Mouse (Mus musculus): ENCODE results near the gene Sectm1b. TPM values are rescaled to one million over a fixed set of nuclear protein-coding genes. Genes with fewer than 3 reads are reported as not detected.
A peak's percentile ranks its signal among the peaks of the same experiment; 100 is the strongest.

The Sectm1b gene
- polyA plus RNA-seq, 1 experiment from 2014 or later: not detected

DNA sequence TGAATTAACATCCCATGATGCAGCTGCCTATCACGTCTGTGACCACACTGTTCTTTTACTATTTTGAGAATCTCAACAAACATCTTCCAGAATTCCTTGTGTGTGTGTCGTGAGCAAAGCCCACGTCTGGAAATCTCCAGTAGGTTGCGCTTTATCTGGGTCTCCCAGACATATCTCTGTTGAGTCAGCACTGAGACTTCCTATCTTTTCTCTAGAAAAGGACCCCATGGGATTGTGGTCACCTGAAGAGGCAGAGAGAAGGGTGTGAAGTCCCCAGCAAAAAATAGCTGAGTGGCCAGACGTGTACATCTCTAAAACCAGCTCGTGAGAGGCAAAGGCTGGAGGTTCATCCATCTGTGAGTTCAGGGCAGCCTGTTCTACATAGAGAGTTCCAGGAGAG lies 39.2 kb downstream of the Sectm1b start:
- no peak overlapping the region for H3K9ac ChIP-seq (replicated peaks; ENCODE audit: low read depth, low read length)
- WGBS: 76% methylated on average over 6 of the region's 6 CpGs
- no peaks in the 10 kb centered on the region for H3K4me1 ChIP-seq (ENCODE audit: control insufficient read depth, insufficient read depth, low read length)
- no peaks in the 10 kb centered on the region for H3K36me3 ChIP-seq (ENCODE audit: control insufficient read depth, insufficient read depth, low read length)
- H3K27me3 ChIP-seq (ENCODE audit: control insufficient read depth, insufficient read depth, low read length): no peaks in the 10 kb centered on the region
- no peak overlapping the region for H3K4me3 ChIP-seq (ENCODE audit: low read depth, low read length)
- H3K9me3 ChIP-seq (ENCODE audit: control insufficient read depth, low read length): no peaks in the 10 kb centered on the region
- H3K27ac ChIP-seq (ENCODE audit: low read depth, low read length): no peak overlapping the region
- no peak overlapping the region for H3K4me2 ChIP-seq (ENCODE audit: low read depth, low read length)
- no peak for ATAC-seq (ENCODE audit: low read depth)

DNA sequence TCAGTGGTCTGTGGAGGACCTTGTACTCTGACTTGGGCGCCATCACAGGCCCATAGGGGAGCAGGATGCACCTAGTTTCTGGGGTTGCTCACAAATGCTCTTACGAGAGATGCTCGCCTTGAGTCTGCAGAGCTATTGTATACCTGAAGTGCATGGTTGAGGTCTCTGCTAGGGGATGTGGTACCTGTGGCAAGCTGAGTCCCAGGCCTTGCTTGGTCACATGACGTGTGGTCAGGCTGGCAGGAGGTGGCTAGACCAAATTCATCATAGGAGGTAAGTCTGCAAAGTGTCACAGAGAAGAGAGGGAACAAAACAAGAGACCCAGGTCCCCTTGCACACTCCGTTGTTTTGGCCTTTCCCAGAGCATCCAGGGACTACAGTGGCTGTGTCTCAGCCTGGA lies 43.9 kb downstream of the Sectm1b start:
- Histone ChIP-seq H3K9me3 (ENCODE audit: control insufficient read depth, low read length) (no peaks in the 10 kb centered on the region), H3K27me3 (ENCODE audit: control insufficient read depth, insufficient read depth, low read length) (no peaks in the 10 kb centered on the region), H3K9ac (replicated peaks; ENCODE audit: low read depth, low read length) (no peak overlapping the region), H3K4me1 (ENCODE audit: control insufficient read depth, insufficient read depth, low read length) (no peaks in the 10 kb centered on the region), H3K27ac (ENCODE audit: low read depth, low read length) (no peak overlapping the region), H3K36me3 (ENCODE audit: control insufficient read depth, insufficient read depth, low read length) (no peaks in the 10 kb centered on the region), H3K4me3 (ENCODE audit: low read depth, low read length) (no peak overlapping the region), H3K4me2 (ENCODE audit: low read depth, low read length) (no peak overlapping the region)
- 83% methylated on average over 5 of the region's 5 CpGs for WGBS
- no peak for ATAC-seq (ENCODE audit: low read depth)

DNA sequence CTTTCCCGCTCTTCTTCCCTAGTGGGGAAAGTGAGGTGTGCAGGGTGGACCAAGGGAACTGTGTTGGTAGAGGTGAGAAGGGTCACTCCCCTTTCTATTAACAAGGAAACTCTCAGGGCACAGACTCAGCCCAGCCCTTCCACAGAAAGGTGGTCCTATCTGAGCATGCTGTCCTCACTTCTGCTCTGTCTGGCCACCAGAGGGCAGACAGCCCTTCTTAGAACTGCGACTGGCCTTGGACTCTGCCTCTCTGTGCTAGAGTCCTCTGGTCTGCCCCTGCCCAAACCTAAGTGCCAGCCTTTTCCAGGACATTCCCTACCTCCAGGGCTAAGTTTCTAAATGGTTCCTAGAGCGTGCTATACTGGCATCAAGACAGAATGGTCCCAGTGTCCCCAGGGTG lies 45.7 kb downstream of the Sectm1b start:
- no peak overlapping the region for H3K27ac ChIP-seq (ENCODE audit: low read depth, low read length)
- H3K36me3 ChIP-seq (ENCODE audit: control insufficient read depth, insufficient read depth, low read length): no peaks in the 10 kb centered on the region
- peak; percentile 58; the same call in 1 of the 2 replicates for ATAC-seq (ENCODE audit: low read depth)
- H3K9me3 ChIP-seq (ENCODE audit: control insufficient read depth, low read length): no peaks in the 10 kb centered on the region
- no peak overlapping the region for H3K4me2 ChIP-seq (ENCODE audit: low read depth, low read length)
- no peak overlapping the region for H3K9ac ChIP-seq (replicated peaks; ENCODE audit: low read depth, low read length)
- no peaks in the 10 kb centered on the region for H3K27me3 ChIP-seq (ENCODE audit: control insufficient read depth, insufficient read depth, low read length)
- 36% methylated on average over 3 of the region's 3 CpGs for WGBS
- H3K4me3 ChIP-seq (ENCODE audit: low read depth, low read length): no peak overlapping the region
- no peaks in the 10 kb centered on the region for H3K4me1 ChIP-seq (ENCODE audit: control insufficient read depth, insufficient read depth, low read length)

DNA sequence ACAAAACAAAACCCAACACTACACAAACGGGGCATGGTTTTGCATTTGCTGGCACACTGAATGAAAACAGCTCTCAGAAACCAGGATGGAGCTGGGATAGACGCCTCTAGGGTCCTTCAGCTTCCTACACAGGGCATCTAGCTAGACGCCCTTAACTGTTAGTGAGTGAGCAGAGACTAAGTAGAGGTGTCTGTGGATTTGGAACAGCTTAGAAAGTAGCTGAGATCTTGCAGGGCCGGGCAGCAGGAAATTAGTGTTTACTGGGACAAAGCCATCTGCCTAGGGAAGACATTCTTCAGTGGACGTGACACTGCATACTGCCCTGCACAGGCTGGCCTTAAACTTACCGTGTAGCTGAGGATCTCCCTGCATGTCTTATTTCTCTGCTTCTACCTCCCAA lies 47.9 kb downstream of the Sectm1b start:
- Histone ChIP-seq H3K4me3 (ENCODE audit: low read depth, low read length) (no peak overlapping the region), H3K9ac (replicated peaks; ENCODE audit: low read depth, low read length) (no peak overlapping the region), H3K27me3 (ENCODE audit: control insufficient read depth, insufficient read depth, low read length) (no peaks in the 10 kb centered on the region), H3K4me1 (ENCODE audit: control insufficient read depth, insufficient read depth, low read length) (no peaks in the 10 kb centered on the region), H3K9me3 (ENCODE audit: control insufficient read depth, low read length) (no peaks in the 10 kb centered on the region), H3K27ac (ENCODE audit: low read depth, low read length) (no peak overlapping the region), H3K4me2 (ENCODE audit: low read depth, low read length) (no peak overlapping the region), H3K36me3 (ENCODE audit: control insufficient read depth, insufficient read depth, low read length) (no peaks in the 10 kb centered on the region)
- ATAC-seq (ENCODE audit: low read depth): no peak
- 71% methylated on average over 6 of the region's 6 CpGs for WGBS

DNA sequence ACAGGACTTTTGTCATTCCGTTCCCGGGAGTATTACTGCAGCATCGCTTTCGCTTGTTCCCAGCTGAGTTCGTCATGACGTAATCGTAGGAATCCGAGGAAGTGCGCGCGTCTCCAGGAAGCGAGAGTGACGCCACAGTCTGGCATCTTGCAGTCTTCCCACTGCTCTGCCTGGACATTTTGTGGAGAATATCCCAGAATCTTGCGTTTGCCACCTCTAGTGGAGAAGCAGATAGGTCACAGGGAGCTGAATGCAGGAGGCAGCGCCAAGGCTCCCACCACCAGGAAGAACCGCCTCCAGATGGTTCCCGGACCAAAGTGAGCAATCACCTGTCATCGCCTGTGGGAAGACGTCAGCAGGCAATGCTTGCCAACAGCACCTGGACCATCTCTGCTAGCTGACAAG lies 48.5 kb downstream of the Sectm1b start:
- H3K27ac ChIP-seq (ENCODE audit: low read depth, low read length): no peak overlapping the region
- H3K4me2 ChIP-seq (ENCODE audit: low read depth, low read length): no peak overlapping the region
- no peaks in the 10 kb centered on the region for H3K36me3 ChIP-seq (ENCODE audit: control insufficient read depth, insufficient read depth, low read length)
- H3K4me1 ChIP-seq (ENCODE audit: control insufficient read depth, insufficient read depth, low read length): no peaks in the 10 kb centered on the region
- no peak overlapping the region for H3K4me3 ChIP-seq (ENCODE audit: low read depth, low read length)
- no peak for ATAC-seq (ENCODE audit: low read depth)
- H3K9ac ChIP-seq (replicated peaks; ENCODE audit: low read depth, low read length): 0 out of 2 replicates have a peak overlapping the region, but pooled peaks have one; percentile 16
- no peaks in the 10 kb centered on the region for H3K9me3 ChIP-seq (ENCODE audit: control insufficient read depth, low read length)
- no peaks in the 10 kb centered on the region for H3K27me3 ChIP-seq (ENCODE audit: control insufficient read depth, insufficient read depth, low read length)
- 59% methylated on average over 19 of the region's 19 CpGs for WGBS

DNA sequence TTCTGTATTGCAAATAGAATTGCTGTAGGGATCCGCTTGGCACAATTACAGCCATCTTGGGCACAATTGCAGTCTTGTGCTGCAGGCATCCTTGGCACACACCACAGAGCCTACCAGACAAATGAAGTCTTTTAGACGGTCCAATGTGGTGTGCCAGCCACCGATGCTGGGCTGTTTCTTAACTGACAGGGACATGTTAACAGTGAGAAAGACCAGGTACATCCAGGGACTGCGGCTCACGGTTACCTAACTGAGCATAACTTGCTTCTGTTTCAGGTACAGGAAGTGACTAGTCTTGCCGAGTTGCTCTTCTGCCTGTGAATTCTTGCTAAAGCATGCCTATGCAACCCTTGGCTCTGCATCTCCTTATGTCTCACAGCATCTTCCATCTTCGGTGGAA lies 49.7 kb downstream of the Sectm1b start:
- H3K27me3 ChIP-seq (ENCODE audit: control insufficient read depth, insufficient read depth, low read length): no peaks in the 10 kb centered on the region
- WGBS: 85% methylated on average over 7 of the region's 7 CpGs
- H3K4me3 ChIP-seq (ENCODE audit: low read depth, low read length): no peak overlapping the region
- no peak overlapping the region for H3K27ac ChIP-seq (ENCODE audit: low read depth, low read length)
- no peaks in the 10 kb centered on the region for H3K9me3 ChIP-seq (ENCODE audit: control insufficient read depth, low read length)
- ATAC-seq (ENCODE audit: low read depth): no peak
- H3K4me2 ChIP-seq (ENCODE audit: low read depth, low read length): no peak overlapping the region
- no peaks in the 10 kb centered on the region for H3K36me3 ChIP-seq (ENCODE audit: control insufficient read depth, insufficient read depth, low read length)
- no peak overlapping the region for H3K9ac ChIP-seq (replicated peaks; ENCODE audit: low read depth, low read length)
- no peaks in the 10 kb centered on the region for H3K4me1 ChIP-seq (ENCODE audit: control insufficient read depth, insufficient read depth, low read length)

DNA sequence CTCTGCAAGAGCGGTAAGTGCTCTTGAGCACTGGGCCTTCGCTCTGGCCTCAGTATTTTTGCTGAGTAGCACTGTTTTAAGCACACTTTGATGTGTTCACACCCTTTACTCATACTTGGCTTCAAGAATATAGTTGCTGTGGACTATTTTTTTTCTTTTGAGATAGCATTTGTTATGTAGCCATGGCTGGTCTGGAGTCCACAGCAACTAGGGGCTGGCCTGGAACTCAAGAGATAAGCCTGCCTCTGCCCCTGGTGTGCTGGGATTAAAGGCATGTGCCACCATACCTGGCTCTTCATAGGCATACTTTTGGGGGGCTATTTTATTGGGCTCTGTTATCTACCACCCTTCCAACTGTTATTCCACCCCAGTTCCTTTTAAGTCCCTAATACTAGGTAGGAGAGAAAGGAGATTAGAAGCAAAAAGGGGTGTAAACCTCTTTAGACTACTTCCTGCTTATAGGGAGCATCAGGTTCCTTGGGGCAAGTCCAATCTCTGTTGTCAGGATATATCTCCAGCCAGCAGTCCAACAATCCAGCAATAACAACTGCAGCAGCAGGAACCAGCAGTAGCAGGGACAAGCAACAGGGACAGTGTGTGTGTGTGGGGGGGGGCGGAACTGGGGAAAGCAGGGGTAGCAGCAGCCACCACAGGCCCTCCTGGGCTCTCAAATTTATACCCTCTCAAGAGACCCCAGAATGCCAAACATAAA lies 53.2 kb downstream of the Sectm1b start:
- 98% methylated on average over 3 of the region's 3 CpGs for WGBS
- no peaks in the 10 kb centered on the region for H3K4me1 ChIP-seq (ENCODE audit: control insufficient read depth, insufficient read depth, low read length)
- H3K36me3 ChIP-seq (ENCODE audit: control insufficient read depth, insufficient read depth, low read length): no peaks in the 10 kb centered on the region
- no peak overlapping the region for H3K9ac ChIP-seq (replicated peaks; ENCODE audit: low read depth, low read length)
- H3K4me3 ChIP-seq (ENCODE audit: low read depth, low read length): no peak overlapping the region
- H3K27me3 ChIP-seq (ENCODE audit: control insufficient read depth, insufficient read depth, low read length): no peaks in the 10 kb centered on the region
- no peak for ATAC-seq (ENCODE audit: low read depth)
- H3K9me3 ChIP-seq (ENCODE audit: control insufficient read depth, low read length): no peaks in the 10 kb centered on the region
- no peak overlapping the region for H3K27ac ChIP-seq (ENCODE audit: low read depth, low read length)
- H3K4me2 ChIP-seq (ENCODE audit: low read depth, low read length): no peak overlapping the region

DNA sequence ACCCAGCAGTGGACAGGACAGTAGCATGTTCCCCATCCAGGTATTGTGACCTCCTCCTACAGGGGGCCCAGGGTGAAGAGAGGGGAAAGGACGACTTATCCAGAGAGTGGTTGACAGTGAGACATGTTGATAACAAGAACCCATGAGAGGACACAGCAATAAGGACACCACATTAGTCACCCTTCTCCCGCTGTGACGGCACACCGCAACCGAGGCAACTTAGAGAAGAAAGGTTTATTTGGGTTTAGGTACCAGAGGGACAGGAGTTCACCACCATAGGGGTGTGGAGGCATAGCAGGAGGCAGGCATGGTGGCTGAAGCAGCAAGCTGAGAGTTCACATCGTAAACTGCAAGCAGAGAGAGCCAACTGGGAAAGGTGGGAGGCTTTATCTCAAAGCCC lies 57.2 kb downstream of the Sectm1b start:
- Histone ChIP-seq H3K4me1 (ENCODE audit: control insufficient read depth, insufficient read depth, low read length) (no peaks in the 10 kb centered on the region), H3K36me3 (ENCODE audit: control insufficient read depth, insufficient read depth, low read length) (no peaks in the 10 kb centered on the region), H3K9ac (replicated peaks; ENCODE audit: low read depth, low read length) (no peak overlapping the region), H3K27ac (ENCODE audit: low read depth, low read length) (no peak overlapping the region), H3K27me3 (ENCODE audit: control insufficient read depth, insufficient read depth, low read length) (no peaks in the 10 kb centered on the region), H3K9me3 (ENCODE audit: control insufficient read depth, low read length) (no peaks in the 10 kb centered on the region), H3K4me2 (ENCODE audit: low read depth, low read length) (no peak overlapping the region), H3K4me3 (ENCODE audit: low read depth, low read length) (no peak overlapping the region)
- ATAC-seq (ENCODE audit: low read depth): no peak
- WGBS: 74% methylated on average over 6 of the region's 6 CpGs

DNA sequence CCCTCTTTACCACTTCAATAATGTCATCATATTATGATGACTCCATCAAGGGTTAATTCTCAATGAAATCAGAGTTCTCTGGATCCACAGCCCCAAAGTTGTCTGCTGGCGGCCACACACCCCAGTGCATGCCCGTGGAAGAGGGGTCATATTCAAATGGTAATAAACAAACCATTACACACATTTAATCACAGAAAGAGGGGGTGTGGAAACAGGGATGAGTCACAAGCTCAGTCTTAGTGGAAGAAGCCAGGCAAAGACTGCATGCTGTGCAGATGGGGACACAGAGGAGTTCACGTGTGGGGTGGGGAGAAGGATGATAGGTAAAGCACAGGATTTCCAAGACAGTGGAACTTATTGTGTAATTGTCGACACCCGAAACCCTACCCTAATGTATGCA lies 59.1 kb downstream of the Sectm1b start:
- no peaks in the 10 kb centered on the region for H3K36me3 ChIP-seq (ENCODE audit: control insufficient read depth, insufficient read depth, low read length)
- no peaks in the 10 kb centered on the region for H3K9me3 ChIP-seq (ENCODE audit: control insufficient read depth, low read length)
- WGBS: 57% methylated on average over 5 of the region's 5 CpGs
- no peak overlapping the region for H3K27ac ChIP-seq (ENCODE audit: low read depth, low read length)
- no peaks in the 10 kb centered on the region for H3K27me3 ChIP-seq (ENCODE audit: control insufficient read depth, insufficient read depth, low read length)
- H3K4me3 ChIP-seq (ENCODE audit: low read depth, low read length): no peak overlapping the region
- H3K4me1 ChIP-seq (ENCODE audit: control insufficient read depth, insufficient read depth, low read length): no peaks in the 10 kb centered on the region
- no peak for ATAC-seq (ENCODE audit: low read depth)
- no peak overlapping the region for H3K4me2 ChIP-seq (ENCODE audit: low read depth, low read length)
- no peak overlapping the region for H3K9ac ChIP-seq (replicated peaks; ENCODE audit: low read depth, low read length)
